Mouse (Mus musculus) hindbrain, embryonic 13.5 days (tissue): ENCODE data around the gene Sumo1. TPM values are rescaled to one million over a fixed set of nuclear protein-coding genes. Genes with fewer than 3 reads are reported as not detected.

ENCODE experiments used
- ATAC-seq: fragments of 200-750 bp; cut with Nextera tagmentation; 2 replicates; pipeline ENCODE4 v1.8.0; 2017; ENCODE audit warnings: moderate TSS enrichment; ENCODE audit not compliant: low FRiP score
- H3K27ac ChIP-seq: fragments of 300-500 bp; sonication (generic); 2 replicates; pipeline ENCODE4 v1.5.1; 2015; ENCODE audit warnings: inconsistent platforms, mild to moderate bottlenecking, moderate library complexity
- H3K27me3 ChIP-seq: fragments of 300-500 bp; sonication (generic); 2 replicates; pipeline ENCODE4 v1.6.1; 2015; ENCODE audit warnings: mild to moderate bottlenecking, inconsistent platforms
- H3K36me3 ChIP-seq: fragments of 300-500 bp; sonication (generic); 2 replicates; pipeline ENCODE4 v1.6.1; 2015; ENCODE audit warnings: mild to moderate bottlenecking, inconsistent platforms
- H3K4me1 ChIP-seq: fragments of 300-500 bp; sonication (generic); replicated peaks from 2 replicates; pipeline ENCODE4 v1.6.1; 2015; ENCODE audit warnings: inconsistent platforms
- H3K4me2 ChIP-seq: fragments of 300-500 bp; sonication (generic); 2 replicates; pipeline ENCODE4 v1.6.1; 2015; ENCODE audit warnings: inconsistent platforms, mild to moderate bottlenecking, moderate library complexity
- H3K4me3 ChIP-seq: fragments of 300-500 bp; sonication (generic); 2 replicates; pipeline ENCODE4 v1.5.1; 2015; ENCODE audit warnings: mild to moderate bottlenecking, inconsistent platforms
- H3K9ac ChIP-seq: fragments of 300-500 bp; sonication (generic); 2 replicates; pipeline ENCODE4 v1.6.1; 2015; ENCODE audit warnings: mild to moderate bottlenecking, inconsistent platforms
- H3K9me3 ChIP-seq: fragments of 300-500 bp; sonication (generic); 2 replicates; pipeline ENCODE4 v1.6.1; 2016; ENCODE audit warnings: inconsistent platforms
- WGBS: fragments of 180-500 bp; shearing (Covaris S2); methylation state at CpG from one replicate; pipeline ENCODE4 v1.1.7; 2015; 5-methylcytosine and 5-hydroxymethylcytosine counted together
- polyA plus RNA-seq: library from polyadenylated mRNA; unstranded; fragments of >200 nt; fragmentation: Nextera tagmentation; extraction: Ambion mirVana; gene quantifications from 2 replicates; pipeline ENCODE4 v1.2.1, GENCODE M21; 2015

The Sumo1 gene
- polyA plus RNA-seq, 1 experiment from 2014 or later = 416 TPM

GRCm38 (mm10) chr1:59580131-59580751 lies 90.4 kb downstream of the Sumo1 start:
- H3K4me3 ChIP-seq = no peak overlapping the region
- no peak overlapping the region for H3K27ac ChIP-seq
- 60% methylated on average over 8 of the region's 8 CpGs for WGBS
- 0 out of 2 replicates have a peak, but pooled peaks cover 5% of the 10 kb centered on the region for H3K27me3 ChIP-seq
- no peak overlapping the region for H3K9ac ChIP-seq
- no peak overlapping the region for H3K4me2 ChIP-seq
- ATAC-seq = no peak
- H3K36me3 ChIP-seq = no peaks in the 10 kb centered on the region
- H3K4me1 ChIP-seq = peaks cover 16% of the 10 kb centered on the region
- H3K9me3 ChIP-seq = no peaks in the 10 kb centered on the region

- H3K27ac ChIP-seq = no peak overlapping the region
- H3K27me3 ChIP-seq = 0 out of 2 replicates have a peak, but pooled peaks cover 5% of the 10 kb centered on the region
- H3K4me1 ChIP-seq = peaks cover 17% of the 10 kb centered on the region
- H3K9me3 ChIP-seq = no peaks in the 10 kb centered on the region
- WGBS = 74% methylated on average over 5 of the region's 5 CpGs
- H3K36me3 ChIP-seq = no peaks in the 10 kb centered on the region
- ATAC-seq = no peak
- H3K4me3 ChIP-seq = no peak overlapping the region
- H3K9ac ChIP-seq = no peak overlapping the region
- no peak overlapping the region for H3K4me2 ChIP-seq
Measured at GRCm38 (mm10) chr1:59579327-59579726, 91.3 kb downstream of the Sumo1 start.

- H3K4me3 ChIP-seq = no peak overlapping the region
- 0 out of 2 replicates have a peak, but pooled peaks cover 5% of the 10 kb centered on the region for H3K27me3 ChIP-seq
- H3K36me3 ChIP-seq = no peaks in the 10 kb centered on the region
- H3K27ac ChIP-seq = no peak overlapping the region
- 78% methylated on average over 4 of the region's 4 CpGs for WGBS
- no peaks in the 10 kb centered on the region for H3K9me3 ChIP-seq
- H3K4me2 ChIP-seq = no peak overlapping the region
- ATAC-seq = no peak
- no peak overlapping the region for H3K9ac ChIP-seq
- H3K4me1 ChIP-seq = peaks cover 23% of the 10 kb centered on the region
Measured at GRCm38 (mm10) chr1:59578770-59579169, 91.9 kb downstream of the Sumo1 start.

GRCm38 (mm10) chr1:59574262-59575187 lies 96.1 kb downstream of the Sumo1 start:
- H3K4me1 ChIP-seq = peaks cover 22% of the 10 kb centered on the region
- peak overlapping the region; percentile 88 for H3K27ac ChIP-seq
- WGBS = 25% methylated on average over 21 of the region's 21 CpGs
- peak overlapping the region; percentile 56 for H3K4me2 ChIP-seq
- no peaks in the 10 kb centered on the region for H3K36me3 ChIP-seq
- no peaks in the 10 kb centered on the region for H3K9me3 ChIP-seq
- 0 out of 2 replicates have a peak, but pooled peaks cover 5% of the 10 kb centered on the region for H3K27me3 ChIP-seq
- peak overlapping the region; percentile 34 for H3K4me3 ChIP-seq
- peak; percentile 91 for ATAC-seq
- peak overlapping the region; percentile 70 for H3K9ac ChIP-seq

GRCm38 (mm10) chr1:59573843-59574242 lies 96.8 kb downstream of the Sumo1 start:
- Histone ChIP-seq H3K9ac (no peak overlapping the region; the same call in 1 of the 2 replicates), H3K4me3 (no peak overlapping the region), H3K36me3 (no peaks in the 10 kb centered on the region), H3K4me1 (peaks cover 18% of the 10 kb centered on the region), H3K9me3 (no peaks in the 10 kb centered on the region), H3K27me3 (0 out of 2 replicates have a peak, but pooled peaks cover 5% of the 10 kb centered on the region), H3K4me2 (peak overlapping the region; percentile 56), H3K27ac (peak overlapping the region; percentile 88)
- peak; percentile 27; the same call in 1 of the 2 replicates for ATAC-seq
- 54% methylated on average over 3 of the region's 3 CpGs for WGBS

DNA sequence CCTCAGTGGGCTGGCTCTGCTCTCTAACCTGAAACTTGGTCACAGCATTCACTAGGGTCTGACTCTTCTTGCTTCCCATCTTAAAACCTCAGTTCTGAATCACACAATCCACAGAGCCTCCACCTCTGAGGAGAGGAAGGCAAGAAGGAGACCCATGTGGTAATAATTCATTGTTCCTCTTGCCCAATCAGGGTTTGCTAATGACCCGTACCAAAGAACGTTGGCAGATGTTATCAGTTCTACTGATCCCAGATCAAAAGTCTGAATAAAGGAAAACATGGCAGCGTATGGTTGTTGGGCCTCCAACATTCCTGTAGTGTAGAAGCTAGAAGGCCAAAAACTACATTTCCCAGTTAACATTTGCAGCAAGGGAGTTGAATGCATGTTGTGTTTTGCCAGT lies 99.1 kb downstream of the Sumo1 start:
- Histone ChIP-seq H3K4me2 (no peak overlapping the region), H3K4me1 (peaks cover 18% of the 10 kb centered on the region), H3K9me3 (no peaks in the 10 kb centered on the region), H3K9ac (no peak overlapping the region), H3K4me3 (no peak overlapping the region), H3K36me3 (no peaks in the 10 kb centered on the region), H3K27me3 (0 out of 2 replicates have a peak, but pooled peaks cover 3% of the 10 kb centered on the region), H3K27ac (no peak overlapping the region)
- WGBS = 91% methylated on average over 3 of the region's 3 CpGs
- ATAC-seq = no peak

- Histone ChIP-seq H3K27ac (no peak overlapping the region), H3K9me3 (no peaks in the 10 kb centered on the region), H3K36me3 (no peaks in the 10 kb centered on the region), H3K4me3 (no peak overlapping the region), H3K27me3 (no peaks in the 10 kb centered on the region), H3K4me1 (peaks cover 18% of the 10 kb centered on the region), H3K9ac (no peak overlapping the region), H3K4me2 (no peak overlapping the region)
- ATAC-seq = no peak
- 75% methylated on average over 4 of the region's 4 CpGs for WGBS
Measured at GRCm38 (mm10) chr1:59570767-59571166, 99.9 kb downstream of the Sumo1 start.

DNA sequence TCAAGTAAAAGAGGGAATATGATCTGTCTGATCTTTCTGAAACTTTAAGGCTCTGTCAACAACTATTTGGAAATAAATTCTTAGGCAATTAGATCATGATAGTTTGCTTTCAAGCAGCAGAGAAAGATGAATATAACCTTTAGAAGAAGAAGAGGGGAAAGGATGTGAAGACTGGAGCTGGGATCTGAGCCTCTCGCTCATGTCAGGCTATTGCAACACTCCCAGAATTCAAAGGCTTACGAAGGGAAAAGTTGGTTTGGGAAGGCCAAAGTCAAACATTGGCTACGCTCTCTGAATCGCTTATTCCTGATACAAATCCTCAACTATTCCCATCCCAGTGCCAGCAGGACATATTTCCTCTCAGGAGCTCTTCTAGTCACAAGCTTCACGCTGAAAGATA lies 101.3 kb downstream of the Sumo1 start:
- H3K4me1 ChIP-seq = peaks cover 9% of the 10 kb centered on the region
- H3K36me3 ChIP-seq = no peaks in the 10 kb centered on the region
- H3K9me3 ChIP-seq = no peaks in the 10 kb centered on the region
- 96% methylated on average over 5 of the region's 5 CpGs for WGBS
- H3K9ac ChIP-seq = no peak overlapping the region
- no peak for ATAC-seq
- H3K4me2 ChIP-seq = no peak overlapping the region
- H3K27me3 ChIP-seq = no peaks in the 10 kb centered on the region
- no peak overlapping the region for H3K27ac ChIP-seq
- no peak overlapping the region for H3K4me3 ChIP-seq

DNA sequence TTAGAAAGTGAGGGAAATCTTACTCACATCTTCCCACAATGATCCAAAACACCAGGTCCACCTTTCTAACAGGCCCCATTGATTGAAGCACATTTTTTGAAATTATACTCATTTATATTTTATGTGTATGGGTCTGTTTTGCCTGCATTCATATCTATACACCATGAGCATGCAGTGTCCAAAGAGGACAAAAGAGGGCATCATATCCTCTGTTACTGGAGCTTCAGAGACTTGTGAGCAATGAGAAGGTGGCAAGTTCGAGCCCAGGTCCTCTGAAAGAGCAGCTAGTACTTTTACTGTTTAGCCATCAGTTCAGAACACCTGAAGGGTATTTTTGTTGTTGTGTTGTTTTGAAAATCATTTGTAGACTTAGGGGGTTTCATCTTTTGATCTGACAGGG lies 102.4 kb downstream of the Sumo1 start:
- Histone ChIP-seq H3K9ac (no peak overlapping the region), H3K4me3 (no peak overlapping the region), H3K4me2 (no peak overlapping the region), H3K36me3 (no peaks in the 10 kb centered on the region), H3K27me3 (no peaks in the 10 kb centered on the region), H3K9me3 (peaks cover under 1% of the 10 kb centered on the region; the same call in 1 of the 2 replicates), H3K27ac (no peak overlapping the region), H3K4me1 (no peaks in the 10 kb centered on the region)
- ATAC-seq = no peak
- WGBS = 94% methylated on average over 1 of the region's 1 CpGs

GRCm38 (mm10) chr1:59567521-59567920 lies 103.1 kb downstream of the Sumo1 start:
- no peak for ATAC-seq
- 88% methylated on average over 4 of the region's 4 CpGs for WGBS
- no peak overlapping the region for H3K4me3 ChIP-seq

DNA sequence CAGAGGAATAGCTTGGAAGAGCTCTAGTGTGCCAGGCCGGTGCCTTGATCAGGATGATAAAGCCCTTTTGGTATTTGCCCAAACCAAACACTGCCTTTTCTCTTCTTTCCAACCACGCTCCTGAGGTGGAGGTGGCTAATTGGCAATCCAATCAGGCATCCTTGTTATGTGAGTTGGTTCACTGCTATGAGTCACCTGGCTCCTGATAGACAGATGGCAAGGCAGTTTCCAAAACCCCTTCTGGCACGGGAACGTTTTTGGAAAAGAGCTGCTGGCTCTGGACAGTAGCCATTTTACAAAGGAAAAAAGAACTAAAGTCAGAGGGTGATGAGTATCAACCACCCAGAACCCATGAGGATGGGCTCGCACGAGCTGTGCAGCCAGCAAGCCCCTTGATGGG lies 103.7 kb downstream of the Sumo1 start:
- H3K4me3 ChIP-seq = no peak overlapping the region
- no peak for ATAC-seq
- H3K27ac ChIP-seq = no peak overlapping the region
- WGBS = 79% methylated on average over 6 of the region's 6 CpGs
- no peaks in the 10 kb centered on the region for H3K27me3 ChIP-seq
- H3K4me2 ChIP-seq = no peak overlapping the region
- H3K36me3 ChIP-seq = 0 out of 2 replicates have a peak, but pooled peaks cover 4% of the 10 kb centered on the region
- no peak overlapping the region for H3K9ac ChIP-seq
- H3K4me1 ChIP-seq = no peaks in the 10 kb centered on the region
- H3K9me3 ChIP-seq = peaks cover 6% of the 10 kb centered on the region; the same call in 1 of the 2 replicates

More at GRCm38 (mm10) chr1:59567521-59567920, 103.1 kb downstream of the Sumo1 start:
- no peaks in the 10 kb centered on the region for H3K27me3 ChIP-seq
- 0 out of 2 replicates have a peak, but pooled peaks cover 4% of the 10 kb centered on the region for H3K36me3 ChIP-seq
- H3K9me3 ChIP-seq = peaks cover 6% of the 10 kb centered on the region; the same call in 1 of the 2 replicates
- no peak overlapping the region for H3K27ac ChIP-seq
- no peaks in the 10 kb centered on the region for H3K4me1 ChIP-seq
- H3K9ac ChIP-seq = no peak overlapping the region
- H3K4me2 ChIP-seq = no peak overlapping the region

GRCm38 (mm10) chr1:59566281-59566680 lies 104.4 kb downstream of the Sumo1 start:
- no peaks in the 10 kb centered on the region for H3K4me1 ChIP-seq
- no peak overlapping the region for H3K4me3 ChIP-seq
- ATAC-seq = no peak
- WGBS = 78% methylated on average over 7 of the region's 7 CpGs
- H3K27me3 ChIP-seq = no peaks in the 10 kb centered on the region
- H3K4me2 ChIP-seq = no peak overlapping the region
- H3K36me3 ChIP-seq = 0 out of 2 replicates have a peak, but pooled peaks cover 4% of the 10 kb centered on the region
- H3K9me3 ChIP-seq = peaks cover 6% of the 10 kb centered on the region; the same call in 1 of the 2 replicates
- no peak overlapping the region for H3K27ac ChIP-seq
- no peak overlapping the region for H3K9ac ChIP-seq
